Mouse (Mus musculus) small intestine, adult 2 months (tissue): ENCODE measurements at regions not wholly inside any gene's neighbourhood (a gene's known extent, or its start where the extent isn't known, plus 50 kb on each side); places are given as distances from the start of the nearest gene placed in this dataset.

Source experiments
- H3K27ac ChIP-seq: fragments of 200-500 bp; 2 replicates; pipeline ENCODE4 v1.5.1; 2012; ENCODE audit warnings: low read depth, low read length, control low read depth, inconsistent platforms; ENCODE audit not compliant: insufficient read depth
- H3K27me3 ChIP-seq: fragments of 200-500 bp; 2 replicates; pipeline ENCODE4 v1.6.1; 2012; ENCODE audit warnings: mild to moderate bottlenecking, moderate library complexity, low read length, inconsistent platforms; ENCODE audit not compliant: control insufficient read depth, insufficient read depth
- H3K36me3 ChIP-seq: fragments of 200-500 bp; 2 replicates; pipeline ENCODE4 v1.6.1; 2012; ENCODE audit warnings: mild to moderate bottlenecking, low read length, control low read depth, inconsistent platforms; ENCODE audit not compliant: control insufficient read depth, insufficient read depth
- H3K4me1 ChIP-seq: fragments of 200-500 bp; 2 replicates; pipeline ENCODE4 v1.6.1; 2012; ENCODE audit warnings: low read length, inconsistent platforms, mixed read lengths; ENCODE audit not compliant: control insufficient read depth, insufficient read depth, insufficient read length
- H3K4me3 ChIP-seq: fragments of 200-500 bp; 2 replicates; pipeline ENCODE4 v1.5.1; 2012; ENCODE audit warnings: low read depth, mild to moderate bottlenecking, control low read depth, inconsistent platforms, low read length, moderate library complexity
- CTCF ChIP-seq: fragments of 200-500 bp; IDR thresholded peaks from 2 replicates; pipeline ENCODE4 v1.5.1; 2012; ENCODE audit warnings: low read depth, mild to moderate bottlenecking, control low read depth, inconsistent platforms, low read length, moderate library complexity, mixed read lengths; ENCODE audit not compliant: insufficient replicate concordance, insufficient read length; ENCODE audit errors: extremely low read depth
- POLR2A ChIP-seq: fragments of 200-500 bp; IDR thresholded peaks from 2 replicates; pipeline ENCODE4 v1.6.1; 2012; ENCODE audit warnings: low read depth, mild to moderate bottlenecking, control low read depth, inconsistent platforms, low read length, moderate library complexity
- WGBS: fragments of 180-500 bp; shearing (Covaris S2); methylation state at CpG from one replicate; pipeline ENCODE4 v1.1.7; 2018; 5-methylcytosine and 5-hydroxymethylcytosine counted together

DNA sequence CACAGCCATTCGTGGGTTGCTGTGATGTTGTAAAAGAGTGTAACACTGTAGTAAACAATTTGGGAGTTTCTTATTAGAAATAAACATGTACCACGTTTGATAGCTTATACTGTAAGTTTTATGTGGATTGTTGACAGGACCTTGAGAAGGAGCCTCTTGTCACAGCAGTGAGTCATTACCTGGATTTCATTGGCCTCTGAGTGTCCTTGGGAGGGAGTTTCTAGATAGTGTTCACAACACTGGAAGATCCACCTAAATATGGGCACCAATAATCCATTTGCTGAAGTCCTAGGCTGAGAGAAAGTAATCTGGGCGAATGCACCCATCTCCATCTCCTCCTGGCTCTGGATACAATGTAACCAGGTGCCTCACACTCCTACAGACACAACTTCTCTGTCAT lies 281.7 kb upstream of the Gadl1 start:
- TF ChIP-seq POLR2A (no peak), CTCF (no peak)
- Histone ChIP-seq H3K4me3 (no peak overlapping the region), H3K36me3 (no peaks in the 10 kb centered on the region), H3K4me1 (no peaks in the 10 kb centered on the region), H3K27me3 (no peaks in the 10 kb centered on the region), H3K27ac (no peak overlapping the region)
- WGBS = 61% methylated on average over 3 of the region's 3 CpGs

DNA sequence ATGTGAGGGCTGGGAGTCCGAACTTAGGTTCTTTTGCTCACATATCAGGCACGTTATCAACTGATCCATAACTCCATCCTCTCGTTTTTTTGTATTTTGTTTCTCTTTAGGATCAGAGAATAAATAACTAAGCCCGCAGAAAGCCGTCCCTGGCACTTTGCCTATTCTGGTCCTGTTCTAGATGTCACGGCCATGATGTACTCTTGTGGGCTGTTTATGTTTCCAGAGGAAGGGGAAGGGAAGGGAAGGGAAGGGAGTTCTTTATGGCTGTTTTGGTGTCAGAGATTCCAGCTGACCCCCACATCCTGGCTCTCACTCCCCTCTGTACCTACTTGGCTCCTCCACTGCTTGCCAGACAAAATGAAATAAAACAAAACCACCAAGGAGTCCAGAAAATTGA lies 272.1 kb upstream of the Gadl1 start:
- Histone ChIP-seq H3K4me3 (no peak overlapping the region), H3K27me3 (no peaks in the 10 kb centered on the region), H3K27ac (no peak overlapping the region), H3K4me1 (no peaks in the 10 kb centered on the region), H3K36me3 (no peaks in the 10 kb centered on the region)
- TF ChIP-seq POLR2A (no peak), CTCF (no peak)
- 75% methylated on average over 6 of the region's 6 CpGs for WGBS

DNA sequence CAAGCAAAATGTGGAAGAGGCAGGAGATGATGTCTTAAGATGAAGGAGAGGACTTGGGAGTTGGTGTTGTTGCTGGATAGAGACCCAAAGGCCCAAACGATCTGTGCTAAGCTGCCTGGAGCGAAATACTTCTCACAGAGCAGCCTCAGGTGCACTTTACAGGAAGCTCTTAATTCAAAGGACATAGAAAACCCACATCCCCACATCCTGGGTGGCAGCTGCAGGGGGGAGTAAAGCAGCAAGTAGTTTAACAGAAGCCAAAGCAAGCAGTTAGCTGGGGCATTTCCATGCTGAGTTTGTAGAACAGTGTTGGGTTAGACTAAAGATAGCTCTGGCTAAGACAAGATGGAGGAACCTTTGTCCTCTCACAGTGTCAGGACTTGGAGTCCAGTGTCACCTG lies 268.5 kb upstream of the Gadl1 start:
- WGBS = 73% methylated on average over 2 of the region's 2 CpGs
- Histone ChIP-seq H3K4me1 (no peaks in the 10 kb centered on the region), H3K4me3 (no peak overlapping the region), H3K36me3 (no peaks in the 10 kb centered on the region), H3K27me3 (no peaks in the 10 kb centered on the region), H3K27ac (no peak overlapping the region)
- no peak for TF ChIP-seq POLR2A
- no peak for TF ChIP-seq CTCF

DNA sequence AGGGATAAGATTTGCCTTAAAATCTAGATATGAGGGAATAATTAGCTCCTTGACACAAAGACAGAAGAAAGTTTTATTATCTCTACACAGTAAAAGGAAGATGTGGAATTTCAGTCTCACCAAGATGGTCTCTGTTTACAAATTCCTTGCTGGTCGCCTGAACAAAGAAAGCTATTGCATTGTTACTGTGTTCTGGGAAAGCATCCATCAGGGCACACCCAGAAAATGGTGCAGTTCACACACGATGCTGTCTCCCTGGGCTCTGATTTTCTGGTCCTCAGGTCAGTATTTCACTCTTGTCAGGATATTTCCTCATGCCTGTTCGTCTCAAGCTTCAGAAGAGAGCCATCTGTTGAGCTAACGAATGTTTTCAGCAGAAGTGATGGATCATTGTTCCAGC lies 267.2 kb upstream of the Gadl1 start:
- Histone ChIP-seq H3K27ac (no peak overlapping the region), H3K4me1 (no peaks in the 10 kb centered on the region), H3K27me3 (no peaks in the 10 kb centered on the region), H3K4me3 (no peak overlapping the region), H3K36me3 (no peaks in the 10 kb centered on the region)
- WGBS = 28% methylated on average over 4 of the region's 4 CpGs
- TF ChIP-seq CTCF (no peak), POLR2A (no peak)

DNA sequence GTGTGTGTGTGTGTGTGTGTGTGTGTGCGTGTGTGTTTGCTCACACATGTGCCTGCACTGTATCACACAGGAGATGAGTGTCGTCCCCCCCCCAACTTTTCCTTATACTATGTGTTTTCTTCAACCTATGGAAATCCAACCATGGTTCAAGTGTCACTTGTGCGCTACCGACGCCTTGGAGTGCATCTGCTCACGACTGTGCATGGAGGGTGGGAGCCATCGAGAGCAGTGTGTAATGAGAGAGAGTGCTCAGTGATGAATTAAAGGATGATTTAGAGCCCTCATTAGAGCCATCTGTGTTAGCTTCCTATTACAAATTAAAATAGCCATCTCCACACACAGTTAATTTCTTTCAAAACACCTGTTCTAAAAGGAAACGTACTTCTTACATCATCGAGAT lies 264.3 kb upstream of the Gadl1 start:
- WGBS = 90% methylated on average over 9 of the region's 9 CpGs
- Histone ChIP-seq H3K4me3 (no peak overlapping the region), H3K27ac (no peak overlapping the region), H3K4me1 (no peaks in the 10 kb centered on the region), H3K27me3 (no peaks in the 10 kb centered on the region), H3K36me3 (no peaks in the 10 kb centered on the region)
- no peak for TF ChIP-seq CTCF
- TF ChIP-seq POLR2A = no peak

DNA sequence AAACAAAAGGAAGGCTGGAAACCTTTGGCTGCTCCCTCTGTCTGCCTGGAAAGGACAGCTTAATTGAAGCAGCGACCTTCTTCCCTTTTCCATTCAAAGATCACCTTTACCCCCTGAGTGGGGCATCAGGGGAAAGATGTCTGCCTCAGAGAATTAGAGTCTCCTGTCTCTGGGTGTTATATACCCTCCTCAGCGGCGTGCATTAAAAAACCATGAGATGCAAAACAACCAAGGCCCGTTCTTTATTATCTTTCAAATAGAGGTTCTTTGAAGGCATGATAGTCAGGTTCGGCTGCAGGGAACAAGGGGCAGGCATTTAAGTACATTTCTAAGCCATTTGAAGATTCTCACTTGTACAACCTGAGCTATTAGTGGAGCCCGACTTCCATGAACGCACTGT lies 263.0 kb upstream of the Gadl1 start:
- H3K4me3 ChIP-seq = no peak overlapping the region
- H3K27me3 ChIP-seq = no peaks in the 10 kb centered on the region
- TF ChIP-seq CTCF (no peak), POLR2A (no peak)
- no peak overlapping the region for H3K27ac ChIP-seq
- 72% methylated on average over 7 of the region's 7 CpGs for WGBS
- H3K4me1 ChIP-seq = no peaks in the 10 kb centered on the region
- no peaks in the 10 kb centered on the region for H3K36me3 ChIP-seq

DNA sequence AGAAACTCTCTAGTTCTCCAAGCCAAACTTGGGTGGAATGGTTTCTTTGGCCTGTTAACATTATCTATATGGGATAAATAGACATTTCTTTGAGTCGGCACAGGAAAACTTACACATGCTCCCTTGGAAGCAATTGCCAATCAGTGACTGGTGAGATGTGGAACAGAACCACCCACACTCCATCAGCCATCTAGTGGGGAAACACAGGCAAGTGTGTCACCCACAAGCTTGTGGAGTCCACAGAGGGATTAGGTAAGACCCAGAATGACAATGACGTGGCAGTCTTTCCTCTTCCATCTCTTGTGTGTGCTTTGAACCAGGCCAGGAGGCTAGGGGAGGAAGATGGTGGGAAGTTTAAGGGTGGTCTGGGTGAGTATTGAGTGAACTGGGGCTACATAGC lies 257.5 kb upstream of the Gadl1 start:
- Histone ChIP-seq H3K4me1 (no peaks in the 10 kb centered on the region), H3K4me3 (no peak overlapping the region), H3K27ac (no peak overlapping the region), H3K27me3 (no peaks in the 10 kb centered on the region), H3K36me3 (no peaks in the 10 kb centered on the region)
- no peak for TF ChIP-seq CTCF
- no peak for TF ChIP-seq POLR2A
- 93% methylated on average over 2 of the region's 2 CpGs for whole genome bisulfite sequencing

DNA sequence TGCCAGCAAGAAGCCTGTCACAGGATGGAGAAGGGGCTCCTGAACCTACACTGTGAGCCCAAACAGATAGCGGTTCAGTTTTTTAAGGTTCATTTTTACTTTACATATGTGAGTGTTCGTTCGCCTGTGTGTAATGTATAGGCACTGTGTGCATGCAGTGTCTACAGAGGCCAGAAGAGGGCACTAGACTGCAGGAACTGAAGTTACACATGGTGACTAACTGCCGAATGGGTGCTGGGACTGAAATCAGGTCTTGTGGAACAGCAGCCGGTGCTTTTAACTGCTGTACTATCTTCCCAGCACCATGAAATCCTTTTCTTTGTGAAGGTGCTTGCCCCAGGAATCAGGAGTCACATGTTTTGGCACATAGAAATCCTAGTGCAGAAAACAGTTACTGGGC lies 256.1 kb upstream of the Gadl1 start:
- Histone ChIP-seq H3K4me1 (no peaks in the 10 kb centered on the region; the same call in 1 of the 2 replicates), H3K36me3 (no peaks in the 10 kb centered on the region), H3K27ac (no peak overlapping the region), H3K4me3 (no peak overlapping the region), H3K27me3 (no peaks in the 10 kb centered on the region)
- 96% methylated on average over 5 of the region's 5 CpGs for WGBS
- no peak for TF ChIP-seq POLR2A
- TF ChIP-seq CTCF = no peak
